Mouse (Mus musculus): Measurements from ENCODE around the gene Ccdc17. TPM values are rescaled to one million over a fixed set of nuclear protein-coding genes. Genes with fewer than 3 reads are reported as not detected.

Ccdc17 gene
- total and polyA plus RNA-seq, 2 experiments from 2014 or later = 0.44 to 3.2 TPM

- WGBS = under 1% methylated on average over 72 of the region's 78 CpGs
- Histone ChIP-seq H3K4me2 (ENCODE audit: low read depth, low read length, poor library complexity, severe bottlenecking) (peak within 1 kb of the TSS; percentile 67), H3K27ac (ENCODE audit: low read depth, low read length) (peak within 1 kb of the TSS; percentile 94), H3K9me3 (ENCODE audit: low read length) (no peaks in the 10 kb centered on the region), H3K36me3 (ENCODE audit: insufficient read depth, low read length) (peaks cover 6% of the 10 kb centered on the region; the same call in 1 of the 2 replicates), H3K4me1 (ENCODE audit: insufficient read depth, low read length) (0 out of 2 replicates have a peak, but pooled peaks cover 2% of the 10 kb centered on the region), H3K27me3 (ENCODE audit: insufficient read depth, low read length) (no peaks in the 10 kb centered on the region), H3K9ac (replicated peaks; ENCODE audit: low read length, poor library complexity, severe bottlenecking) (peak within 1 kb of the TSS; percentile 71), H3K4me3 (ENCODE audit: low read depth, low read length) (peak within 1 kb of the TSS; percentile 94)
- ATAC-seq (ENCODE audit: low FRiP score) = peak; percentile 98
- DNase-seq (ENCODE audit: low spot score) = peak; percentile 97
- TF ChIP-seq CTCF (IDR thresholded peaks at IDR 0.05) = peak; percentile 63
Measured at GRCm38 (mm10) chr4:116557306-116558121, 38.9 kb upstream of the Ccdc17 start, which contains the start of gene Gpbp1l1. Gene Gpbp1l1 (plus strand): TSS chr4:116557658.

DNA sequence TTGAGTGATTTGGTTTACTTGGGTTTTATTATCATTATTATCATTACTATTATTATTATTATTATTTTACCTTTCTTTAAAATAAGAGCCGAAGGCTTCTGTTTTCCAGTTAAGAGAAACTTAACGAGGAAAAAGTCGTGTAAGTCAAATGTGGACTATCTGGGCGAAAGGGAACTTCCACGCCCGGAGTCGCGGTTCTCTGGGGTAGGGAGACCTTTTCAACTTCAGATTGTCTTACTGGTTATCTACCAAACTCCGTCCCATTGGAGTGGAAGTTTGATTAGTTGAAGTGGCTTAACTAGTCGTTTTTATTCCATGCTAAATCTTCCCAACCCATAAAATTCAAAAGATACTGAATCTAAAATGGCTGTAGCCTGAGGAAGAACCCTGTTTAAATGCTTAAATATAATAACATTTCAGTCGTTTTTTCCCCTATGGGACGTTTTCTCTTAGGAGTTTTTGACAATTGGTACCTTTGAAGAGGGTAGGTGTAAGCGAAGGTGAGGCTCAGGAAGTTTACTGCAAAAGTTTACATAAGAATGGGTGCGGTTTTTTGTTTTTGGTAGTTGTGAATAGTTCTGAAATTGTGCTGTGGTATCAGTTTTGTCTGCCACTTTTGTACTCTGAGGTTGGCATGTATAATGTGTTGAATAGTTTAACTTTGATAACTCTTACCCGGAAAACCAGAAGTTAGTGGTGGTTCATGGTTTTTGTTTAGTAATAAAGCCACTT lies 38.1 kb upstream of the Ccdc17 start:
- DNase-seq (ENCODE audit: low spot score) (no peak), ATAC-seq (ENCODE audit: low FRiP score) (no peak)
- Histone ChIP-seq H3K9me3 (ENCODE audit: low read length) (no peaks in the 10 kb centered on the region), H3K27ac (ENCODE audit: low read depth, low read length) (peak overlapping the region; percentile 94; the same call in 1 of the 2 replicates), H3K36me3 (ENCODE audit: insufficient read depth, low read length) (peaks cover 3% of the 10 kb centered on the region; the same call in 1 of the 2 replicates), H3K4me3 (ENCODE audit: low read depth, low read length) (peak overlapping the region; percentile 94), H3K9ac (replicated peaks; ENCODE audit: low read length, poor library complexity, severe bottlenecking) (peak overlapping the region; percentile 71), H3K4me2 (ENCODE audit: low read depth, low read length, poor library complexity, severe bottlenecking) (peak overlapping the region; percentile 67), H3K4me1 (ENCODE audit: insufficient read depth, low read length) (0 out of 2 replicates have a peak, but pooled peaks cover 2% of the 10 kb centered on the region), H3K27me3 (ENCODE audit: insufficient read depth, low read length) (no peaks in the 10 kb centered on the region)
- 5% methylated on average over 15 of the region's 15 CpGs for WGBS
- TF ChIP-seq CTCF (IDR thresholded peaks at IDR 0.05) = no peak

- no peak overlapping the region for H3K27ac ChIP-seq (ENCODE audit: low read depth, low read length)
- H3K36me3 ChIP-seq (ENCODE audit: insufficient read depth, low read length) = peaks cover 26% of the 10 kb centered on the region; the same call in 1 of the 2 replicates
- ATAC-seq (ENCODE audit: low FRiP score) (no peak), DNase-seq (ENCODE audit: low spot score) (no peak)
- no peaks in the 10 kb centered on the region for H3K27me3 ChIP-seq (ENCODE audit: insufficient read depth, low read length)
- H3K4me1 ChIP-seq (ENCODE audit: insufficient read depth, low read length) = peaks cover 9% of the 10 kb centered on the region
- H3K9ac ChIP-seq (replicated peaks; ENCODE audit: low read length, poor library complexity, severe bottlenecking) = no peak overlapping the region
- no peak overlapping the region for H3K4me2 ChIP-seq (ENCODE audit: low read depth, low read length, poor library complexity, severe bottlenecking)
- no peaks in the 10 kb centered on the region for H3K9me3 ChIP-seq (ENCODE audit: low read length)
- H3K4me3 ChIP-seq (ENCODE audit: low read depth, low read length) = no peak overlapping the region
- WGBS = 83% methylated on average over 8 of the region's 8 CpGs
- TF ChIP-seq CTCF (IDR thresholded peaks at IDR 0.05) = 0 out of 2 replicates have a peak, but pooled peaks have one; percentile 8
Measured at GRCm38 (mm10) chr4:116595793-116596192, 661 bp upstream of the Ccdc17 start.

GRCm38 (mm10) chr4:116596978-116597881 lies 776 bp downstream of the Ccdc17 start:
- peak; percentile 97 for ATAC-seq (ENCODE audit: low FRiP score)
- TF ChIP-seq CTCF (IDR thresholded peaks at IDR 0.05) = peak; percentile 39
- DNase-seq (ENCODE audit: low spot score) = peak; percentile 95
- Histone ChIP-seq H3K9me3 (ENCODE audit: low read length) (no peaks in the 10 kb centered on the region), H3K4me3 (ENCODE audit: low read depth, low read length) (peak overlapping the region; percentile 74), H3K27me3 (ENCODE audit: insufficient read depth, low read length) (no peaks in the 10 kb centered on the region), H3K4me2 (ENCODE audit: low read depth, low read length, poor library complexity, severe bottlenecking) (peak overlapping the region; percentile 86), H3K9ac (replicated peaks; ENCODE audit: low read length, poor library complexity, severe bottlenecking) (peak overlapping the region; percentile 64), H3K27ac (ENCODE audit: low read depth, low read length) (peak overlapping the region; percentile 88), H3K36me3 (ENCODE audit: insufficient read depth, low read length) (peaks cover 20% of the 10 kb centered on the region; the same call in 1 of the 2 replicates), H3K4me1 (ENCODE audit: insufficient read depth, low read length) (peaks cover 9% of the 10 kb centered on the region)
- under 1% methylated on average over 50 of the region's 50 CpGs for WGBS

- no peaks in the 10 kb centered on the region for H3K27me3 ChIP-seq (ENCODE audit: insufficient read depth, low read length)
- no peak overlapping the region for H3K27ac ChIP-seq (ENCODE audit: low read depth, low read length)
- no peak overlapping the region for H3K4me3 ChIP-seq (ENCODE audit: low read depth, low read length)
- no peaks in the 10 kb centered on the region for H3K9me3 ChIP-seq (ENCODE audit: low read length)
- DNase-seq (ENCODE audit: low spot score) (no peak), ATAC-seq (ENCODE audit: low FRiP score) (no peak)
- no peak overlapping the region for H3K4me2 ChIP-seq (ENCODE audit: low read depth, low read length, poor library complexity, severe bottlenecking)
- no peak overlapping the region for H3K9ac ChIP-seq (replicated peaks; ENCODE audit: low read length, poor library complexity, severe bottlenecking)
- no peak for TF ChIP-seq CTCF (IDR thresholded peaks at IDR 0.05)
- H3K4me1 ChIP-seq (ENCODE audit: insufficient read depth, low read length) = no peaks in the 10 kb centered on the region
- WGBS = 91% methylated on average over 2 of the region's 2 CpGs
- H3K36me3 ChIP-seq (ENCODE audit: insufficient read depth, low read length) = peaks cover 16% of the 10 kb centered on the region
Measured at GRCm38 (mm10) chr4:116612621-116613020, 16.2 kb downstream of the Ccdc17 start.
